Mouse (Mus musculus): Measurements from ENCODE around the gene Igsf3.
A peak's percentile ranks its signal among the peaks of the same experiment; 100 is the strongest.

The Igsf3 gene

DNA sequence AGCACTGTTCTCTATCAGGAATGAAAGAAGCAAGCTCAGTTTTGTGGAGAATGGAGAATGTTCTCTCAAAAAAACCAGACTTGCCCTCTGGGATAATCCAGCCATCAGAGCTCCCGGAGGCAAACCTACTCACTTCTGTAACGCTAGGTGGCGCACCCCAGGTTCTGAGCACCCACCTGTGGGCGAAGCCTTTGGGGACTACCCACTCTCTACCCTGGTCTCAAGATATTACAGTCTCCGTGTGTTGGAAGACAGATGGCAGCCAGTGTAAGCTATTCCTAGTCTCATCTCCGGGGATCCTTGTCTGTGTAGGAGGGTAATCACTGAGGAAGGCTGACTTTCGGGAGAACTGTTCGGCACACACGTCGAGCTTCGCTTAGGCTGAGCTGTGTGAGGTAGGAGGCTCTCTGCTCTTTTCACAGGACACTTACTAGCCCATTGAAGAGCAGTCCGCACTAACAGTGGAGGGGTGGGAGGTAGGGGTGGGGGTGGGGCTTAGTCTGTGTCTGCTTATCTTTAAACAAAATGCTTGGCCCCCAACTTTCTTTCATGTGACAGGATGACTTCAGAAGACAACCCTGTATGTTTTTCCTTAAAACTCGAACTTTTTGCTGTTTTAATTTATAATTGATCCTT is 4.4 kb upstream of the Igsf3 start:
- DNase-seq (ENCODE audit: low spot score), result peak; percentile 55

DNA sequence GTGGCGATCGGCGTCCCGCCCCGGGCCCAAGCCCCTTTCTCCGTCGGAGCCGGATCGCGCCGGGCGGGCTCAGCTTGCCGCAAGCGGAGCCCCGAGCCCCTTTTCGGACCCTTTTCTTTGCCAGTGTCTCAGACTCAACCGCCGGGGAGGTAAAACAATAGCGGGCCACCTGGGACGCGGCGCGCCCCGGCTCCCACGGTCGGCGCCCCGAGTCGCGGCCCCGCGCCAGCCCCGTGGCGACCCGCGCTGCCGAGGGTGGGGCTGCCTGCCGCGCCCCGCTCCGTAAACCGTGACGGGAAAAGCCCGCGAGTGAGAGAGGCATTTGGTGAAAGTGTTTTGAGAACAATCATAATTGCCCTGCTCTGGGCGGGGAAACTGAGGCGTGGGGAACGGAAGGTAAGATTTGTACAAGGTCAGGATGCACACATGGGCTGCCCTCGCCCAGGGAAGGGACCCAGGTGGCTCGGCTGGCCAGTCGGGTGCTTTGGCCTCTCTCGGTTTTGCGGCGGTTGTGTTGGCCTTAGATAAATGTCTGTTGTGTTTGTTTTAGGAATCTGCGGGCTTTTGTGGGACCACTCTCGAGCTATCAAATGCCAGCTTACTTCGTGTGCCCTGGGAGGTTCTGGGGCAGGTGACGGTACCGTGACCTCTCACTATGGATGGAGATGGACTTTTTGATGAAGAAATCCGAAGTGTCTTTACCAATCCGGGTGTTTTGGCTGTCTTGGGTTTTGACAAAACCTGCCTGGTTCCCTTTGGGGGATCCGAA is 557 bp downstream of the Igsf3 start:
- peak; percentile 21 for DNase-seq (ENCODE audit: low spot score)

DNA sequence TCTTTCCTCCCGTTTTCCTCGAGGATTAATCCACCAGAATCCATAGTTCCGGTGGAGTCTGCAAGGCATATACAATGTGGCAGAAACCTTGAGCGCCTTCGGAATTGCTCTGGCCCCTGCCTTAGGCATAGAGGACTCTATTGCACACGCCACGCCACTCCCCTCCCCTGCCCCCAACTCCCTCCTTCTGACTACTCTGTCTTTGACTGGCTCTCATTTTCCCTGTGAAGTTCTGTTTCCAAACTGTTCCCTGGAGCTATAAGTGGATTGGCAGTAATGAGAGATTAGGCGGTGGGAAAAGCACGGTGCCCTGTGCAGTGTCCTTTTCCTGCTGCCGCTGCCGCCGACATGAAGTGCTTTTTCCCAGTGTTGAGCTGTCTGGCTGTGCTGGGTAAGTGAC is 1.2 kb downstream of the Igsf3 start:
- no peak for DNase-seq (ENCODE audit: low spot score)

DNA sequence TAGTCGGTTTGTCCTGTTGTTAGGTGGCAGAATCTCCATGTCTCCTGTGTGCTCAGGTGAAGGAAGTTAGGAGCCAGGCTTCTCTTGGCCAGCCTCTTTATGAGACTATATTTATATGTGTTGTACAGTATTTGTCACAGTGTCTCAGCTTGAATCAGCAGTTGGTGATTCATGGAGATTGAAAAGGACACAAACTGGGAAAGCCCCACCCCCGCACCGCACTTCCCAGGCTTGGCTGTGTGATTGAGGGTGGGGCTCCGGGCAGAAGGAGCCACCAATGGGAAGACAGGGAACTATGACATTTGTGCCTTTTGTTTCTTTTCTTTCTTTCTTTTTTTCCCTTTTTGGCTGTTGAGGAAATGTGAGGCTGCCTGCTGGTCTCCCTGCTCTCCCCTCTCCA is 2.9 kb downstream of the Igsf3 start:
- no peak for DNase-seq (ENCODE audit: low spot score)

DNA sequence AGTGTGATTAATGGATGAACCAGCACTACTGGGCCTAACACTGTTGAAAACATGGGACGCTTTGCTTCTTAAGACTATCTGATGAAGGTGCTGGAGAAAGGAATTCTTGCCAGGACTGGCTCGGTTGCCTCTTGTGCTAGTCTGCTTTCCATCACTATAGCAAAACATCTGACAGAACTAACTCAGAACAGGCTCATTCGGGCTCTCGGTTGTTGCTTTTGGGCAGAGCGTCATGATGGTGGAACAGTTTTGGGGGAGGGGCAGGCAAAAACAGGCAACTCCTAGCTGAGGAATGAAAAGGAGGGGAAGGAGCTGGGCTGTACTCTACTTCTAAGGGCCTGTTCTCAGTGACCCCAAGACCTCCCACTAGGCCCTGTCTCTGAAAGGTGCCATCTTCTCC is 4.8 kb downstream of the Igsf3 start:
- DNase-seq (ENCODE audit: low spot score), result no peak

DNA sequence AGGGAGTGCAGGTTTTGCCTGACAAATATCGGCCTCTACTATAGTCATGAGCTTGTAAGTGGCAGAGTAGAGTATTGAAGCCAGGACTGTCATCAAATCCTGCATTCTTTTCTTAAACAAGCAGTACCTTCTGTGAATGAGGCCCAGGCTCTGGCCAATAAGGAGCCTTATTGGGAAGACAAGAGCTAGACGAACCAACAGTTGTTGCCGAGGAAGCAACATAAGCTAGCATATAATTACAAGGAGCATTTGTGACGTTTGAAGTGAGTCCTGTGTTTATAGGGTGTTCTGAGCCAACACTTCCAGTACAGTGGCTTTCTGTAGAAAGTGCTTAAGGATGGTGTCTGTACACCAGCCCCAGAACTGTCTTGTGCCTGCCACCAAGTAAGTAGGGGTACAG is 5.9 kb downstream of the Igsf3 start:
- DNase-seq (ENCODE audit: low spot score), result no peak

DNA sequence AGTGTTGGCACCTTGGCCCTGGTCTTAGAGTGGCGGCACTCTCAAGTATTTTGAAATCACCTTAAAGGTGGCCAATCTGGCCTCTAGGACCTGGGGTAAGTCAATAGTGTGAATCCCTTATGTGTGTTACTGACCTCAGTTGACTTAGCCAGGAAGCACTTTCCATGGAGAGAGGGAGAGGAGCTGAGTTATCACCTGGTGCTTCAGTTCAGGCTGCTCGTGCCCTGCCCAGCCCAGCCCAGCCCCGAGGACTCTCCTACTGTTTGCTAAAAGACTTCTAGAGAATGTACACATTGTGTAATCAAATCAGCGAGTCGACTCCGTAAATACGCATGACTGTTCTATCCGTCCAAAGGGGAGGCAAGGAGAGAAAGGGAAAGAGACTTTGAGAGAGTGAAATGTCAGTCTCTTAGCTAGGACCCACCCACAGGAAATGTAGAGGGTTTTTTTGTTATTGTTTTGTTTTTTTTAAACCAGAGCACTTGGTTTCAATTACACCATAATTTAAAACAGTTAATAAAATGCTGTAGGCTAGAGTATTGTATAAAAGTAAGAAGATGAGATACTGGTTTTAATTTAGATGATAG is 9.6 kb downstream of the Igsf3 start:
- DNase-seq (ENCODE audit: low spot score), result no peak

DNA sequence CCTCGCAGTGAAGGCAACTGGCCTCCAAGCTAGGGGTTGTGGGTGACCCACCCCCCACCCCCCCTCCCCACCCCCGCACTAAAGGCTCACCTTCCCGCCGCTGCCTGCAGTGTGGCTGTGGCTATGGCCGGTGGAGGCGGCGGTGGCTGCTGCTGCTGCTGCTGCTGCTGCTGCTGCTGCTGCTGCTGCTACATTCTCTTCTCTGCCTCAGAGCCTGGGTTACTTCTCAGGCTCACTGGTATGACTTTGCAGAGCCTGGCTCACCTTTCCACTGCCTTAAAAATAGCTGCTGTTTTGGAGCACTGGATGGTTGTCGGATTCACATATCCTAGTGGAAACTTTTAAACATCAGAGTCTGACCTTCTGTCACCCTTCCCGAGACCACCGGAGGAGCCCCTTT is 11.0 kb downstream of the Igsf3 start:
- no peak for DNase-seq (ENCODE audit: low spot score)

DNA sequence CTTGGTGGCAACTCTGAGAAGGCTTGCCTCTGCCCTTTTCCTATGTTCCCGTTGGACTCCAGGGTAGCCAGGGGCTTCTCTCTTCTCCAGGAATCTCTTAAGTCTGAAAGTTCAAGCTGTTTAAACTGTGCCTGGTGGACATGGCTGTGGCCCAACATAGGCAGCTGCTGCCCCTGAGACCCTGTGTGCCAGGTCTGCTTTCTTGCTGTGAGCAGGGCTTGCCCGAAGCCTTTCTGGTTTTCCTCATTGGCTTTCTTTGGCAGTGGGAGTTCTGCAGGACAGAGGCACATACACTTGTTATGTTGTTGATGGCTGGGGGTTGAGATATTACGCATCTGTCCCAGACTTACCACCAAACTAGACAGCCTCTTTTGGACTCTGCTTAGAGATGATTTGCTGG is 12.7 kb downstream of the Igsf3 start:
- DNase-seq (ENCODE audit: low spot score), result no peak

DNA sequence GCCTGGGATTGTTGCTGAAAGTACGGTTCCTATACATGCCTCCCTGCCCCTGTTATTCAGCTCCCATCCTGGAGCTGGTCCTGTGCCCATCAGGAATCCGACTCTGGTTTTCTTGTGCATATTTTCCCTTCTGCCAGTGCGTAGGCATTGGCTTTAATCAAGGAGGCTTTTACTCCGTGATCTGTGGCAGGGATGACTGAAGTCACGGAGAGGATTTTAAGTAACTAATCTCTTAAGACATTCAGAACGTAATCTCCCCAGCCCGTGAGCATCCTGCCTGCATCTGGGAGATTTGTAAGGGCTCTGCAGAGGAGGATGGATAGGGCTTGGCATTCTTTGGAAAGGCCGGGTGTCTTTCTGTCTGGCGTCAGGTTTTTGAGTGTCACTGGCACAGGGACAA is 13.6 kb downstream of the Igsf3 start:
- DNase-seq (ENCODE audit: low spot score), result no peak

DNA sequence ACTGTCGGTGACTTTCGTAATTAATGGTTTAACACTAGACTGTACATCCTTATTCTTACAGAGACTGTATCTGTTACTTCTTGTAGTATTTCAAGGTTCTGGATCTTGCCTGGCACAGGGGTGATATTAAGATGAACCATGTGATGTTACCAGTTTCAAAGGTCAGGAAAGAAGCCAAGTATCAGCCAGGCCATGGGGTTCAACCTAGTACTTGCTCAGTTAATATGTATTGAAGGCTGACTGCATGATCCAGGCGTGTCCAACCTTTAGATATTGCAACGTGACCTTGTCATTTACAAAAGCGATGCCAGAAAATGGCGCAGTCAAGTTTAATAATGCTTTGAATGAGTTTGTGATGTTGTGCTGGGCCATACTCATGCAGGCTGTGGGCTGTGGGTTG is 15.1 kb downstream of the Igsf3 start:
- no peak for DNase-seq (ENCODE audit: low spot score)

DNA sequence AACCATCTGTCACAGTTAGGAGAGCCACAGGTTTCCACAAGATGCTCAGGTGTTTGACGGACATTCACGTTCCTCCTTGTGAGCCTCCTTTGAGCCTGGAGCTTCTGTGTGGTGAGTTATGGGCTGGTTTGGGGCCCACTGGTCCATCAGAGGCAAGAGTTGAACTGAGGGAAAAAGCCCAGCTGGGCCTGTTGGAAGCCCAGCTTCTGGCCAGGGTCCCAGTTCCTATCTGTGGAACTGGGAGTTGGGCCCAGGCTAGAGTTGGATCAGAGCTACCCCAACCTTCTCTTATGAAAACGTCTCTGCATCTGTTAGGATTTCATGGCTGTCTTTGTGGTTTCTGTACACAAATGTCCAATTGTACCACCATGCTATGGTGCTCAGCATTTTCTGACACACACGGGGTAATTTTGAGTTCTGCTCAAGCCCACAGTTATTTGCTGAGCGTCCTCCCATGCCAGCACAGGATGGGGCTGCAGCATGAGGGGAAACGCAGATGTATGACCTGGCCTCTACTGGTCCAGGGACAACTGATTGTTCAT is 16.3 kb downstream of the Igsf3 start:
- no peak for DNase-seq (ENCODE audit: low spot score)

DNA sequence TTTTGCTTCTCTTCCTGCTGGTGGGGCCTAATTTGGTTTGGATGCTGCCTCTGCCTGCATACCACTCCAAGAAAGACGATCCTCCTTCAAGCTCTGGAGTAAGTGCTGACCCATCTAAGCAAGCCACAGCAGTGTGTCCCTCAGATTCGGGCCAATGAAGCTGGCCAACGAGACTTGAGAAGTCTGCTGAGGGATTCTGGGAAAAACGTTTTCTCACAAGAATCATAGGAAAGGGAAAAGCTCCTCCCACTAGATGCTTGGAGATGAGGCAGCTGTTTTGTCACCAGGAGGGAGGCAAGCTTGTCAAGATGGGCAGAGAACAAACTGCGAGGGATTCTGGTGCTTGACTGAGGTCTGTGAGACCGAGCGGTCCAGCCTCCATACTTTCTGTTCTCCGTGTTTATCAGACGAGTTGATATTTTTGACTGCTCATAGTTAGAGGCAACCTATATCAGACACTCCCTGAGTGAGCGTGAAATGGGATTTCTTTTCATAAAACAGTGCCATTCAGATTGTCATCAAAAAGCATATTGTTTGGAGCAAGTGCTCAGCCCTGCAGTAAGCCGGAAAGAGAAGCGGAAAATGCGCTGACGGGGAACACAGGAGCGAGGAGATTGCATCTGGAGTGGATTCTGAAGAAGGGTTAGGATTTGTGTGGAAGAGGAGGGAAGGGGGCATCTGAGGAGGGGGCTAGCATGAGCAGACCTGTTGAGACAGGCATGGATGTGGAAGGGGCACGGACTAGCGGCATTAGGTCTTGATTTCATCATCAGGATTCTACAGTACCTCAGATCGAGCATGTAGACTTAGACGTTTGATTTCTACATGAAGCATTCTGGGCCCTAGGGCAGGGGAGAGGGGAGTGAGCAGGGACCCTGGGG is 17.0 kb downstream of the Igsf3 start:
- no peak for DNase-seq (ENCODE audit: low spot score)

DNA sequence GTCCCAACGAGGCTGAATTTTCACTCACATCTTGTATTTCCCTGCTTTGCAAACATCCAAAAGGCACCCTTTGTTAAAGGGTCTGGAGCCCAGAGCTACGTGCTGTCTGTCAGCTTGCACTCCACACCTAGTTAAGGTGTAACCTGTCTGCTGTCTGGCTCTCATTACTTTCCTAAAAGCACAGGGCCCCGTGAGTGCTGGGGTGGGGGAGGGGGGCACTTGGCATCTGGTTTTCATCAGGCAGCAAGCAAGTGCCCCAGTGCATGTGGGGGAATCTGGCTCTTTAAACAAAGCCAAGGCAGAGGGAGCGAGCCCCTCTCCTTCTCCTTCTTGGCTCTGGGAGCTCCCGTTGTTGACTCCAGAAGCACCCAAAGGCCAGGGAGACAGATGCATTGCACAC is 18.5 kb downstream of the Igsf3 start:
- DNase-seq (ENCODE audit: low spot score), result no peak

DNA sequence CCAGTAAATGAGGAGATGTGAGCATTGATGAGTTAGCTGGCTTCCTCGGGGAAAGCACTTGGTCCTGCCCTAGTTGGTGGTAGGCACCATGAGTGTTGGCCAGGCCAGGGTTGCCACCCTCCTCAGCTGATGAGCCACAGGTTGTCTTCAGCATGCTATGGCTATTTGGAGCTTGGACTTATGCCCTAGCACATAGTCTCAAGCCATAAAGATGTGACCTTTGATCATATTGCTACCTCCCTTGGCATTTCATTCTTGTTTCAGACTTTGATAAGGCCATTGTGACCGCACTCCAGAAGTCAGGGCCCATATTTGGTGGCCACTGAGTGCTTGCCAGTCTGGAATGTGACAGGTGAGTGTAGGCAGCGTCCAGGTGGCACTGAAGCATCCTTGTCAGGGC is 19.2 kb downstream of the Igsf3 start:
- DNase-seq (ENCODE audit: low spot score), result no peak

DNA sequence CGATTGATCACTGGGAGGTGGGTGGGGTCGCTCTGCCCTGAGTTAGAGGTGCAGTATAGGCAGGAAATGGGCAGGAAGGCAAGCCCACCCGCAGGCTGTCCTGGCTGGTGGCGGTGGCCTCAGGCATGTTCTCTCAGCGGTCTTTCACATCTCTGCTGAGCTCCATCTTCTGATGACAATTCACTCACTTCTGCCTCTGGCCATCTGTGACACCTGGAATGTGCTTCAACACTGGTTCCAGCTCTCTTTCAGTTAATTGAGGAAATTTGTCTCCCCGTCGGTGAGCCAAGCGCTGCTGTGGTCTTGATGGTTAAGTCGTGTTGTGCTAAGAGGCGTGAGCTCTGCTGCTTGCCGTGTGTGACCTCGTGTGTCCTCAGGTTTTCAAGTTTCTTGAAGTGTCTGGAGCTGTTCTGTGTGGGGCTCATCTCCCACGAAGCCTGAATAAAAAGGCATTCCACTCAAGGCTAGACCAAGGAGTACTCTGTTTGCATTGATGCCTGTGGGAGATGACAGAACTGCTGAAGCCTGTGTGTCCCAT is 19.9 kb downstream of the Igsf3 start:
- no peak for DNase-seq (ENCODE audit: low spot score)

DNA sequence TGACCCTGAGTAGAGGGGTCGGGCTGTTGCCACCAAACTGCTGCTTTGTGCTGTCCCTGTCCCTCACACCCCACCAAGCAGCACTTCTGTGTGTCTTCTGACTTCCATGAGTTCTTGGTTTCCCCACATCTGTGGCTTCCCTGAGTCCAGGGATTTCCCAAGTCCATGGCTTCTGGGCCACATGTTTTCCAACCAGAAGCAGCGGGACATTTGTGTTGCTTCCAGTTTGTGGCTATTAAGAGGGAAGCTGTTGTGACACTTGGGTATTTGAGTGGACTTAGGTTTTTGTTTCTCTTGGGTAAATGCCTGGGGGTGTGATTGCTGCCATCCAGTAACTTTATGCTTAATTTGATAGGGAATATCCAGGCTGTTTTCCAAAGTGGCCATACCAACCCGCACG is 20.5 kb downstream of the Igsf3 start:
- DNase-seq (ENCODE audit: low spot score), result no peak

DNA sequence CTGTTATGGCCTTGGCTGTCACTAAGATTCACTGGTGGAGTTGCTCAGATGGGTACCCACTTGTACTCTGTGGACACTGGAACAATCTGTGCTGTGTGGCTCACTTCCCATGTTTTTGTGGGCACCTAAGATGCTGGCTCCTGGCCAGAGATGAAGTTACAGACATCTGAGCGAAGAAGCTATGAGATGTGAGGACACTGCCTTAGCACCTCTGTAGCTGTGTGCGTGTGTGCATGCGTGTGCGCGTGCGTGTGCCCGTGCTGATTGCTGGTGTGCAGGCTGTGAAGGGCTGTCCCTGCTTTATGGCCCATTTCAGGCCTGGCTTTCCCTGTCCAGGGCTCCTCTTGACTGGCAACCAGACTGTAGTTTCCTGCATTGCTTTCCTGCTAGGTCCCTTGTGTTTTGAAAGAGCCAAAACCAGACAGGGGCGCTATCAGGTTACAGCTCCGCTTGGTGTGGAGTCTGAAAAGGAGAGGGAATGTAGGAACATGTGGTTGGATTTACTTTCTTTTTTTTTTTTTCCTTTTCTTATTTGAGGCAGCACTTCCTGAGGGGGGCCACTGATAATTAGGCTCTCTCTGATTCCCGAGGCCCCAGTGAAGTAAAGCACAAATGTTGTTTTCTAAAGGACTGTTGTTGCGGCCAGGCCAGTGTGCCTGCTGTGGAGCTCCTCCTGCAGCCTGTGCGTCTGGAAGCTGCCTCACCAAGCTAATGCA is 21.3 kb downstream of the Igsf3 start:
- no peak for DNase-seq (ENCODE audit: low spot score)

DNA sequence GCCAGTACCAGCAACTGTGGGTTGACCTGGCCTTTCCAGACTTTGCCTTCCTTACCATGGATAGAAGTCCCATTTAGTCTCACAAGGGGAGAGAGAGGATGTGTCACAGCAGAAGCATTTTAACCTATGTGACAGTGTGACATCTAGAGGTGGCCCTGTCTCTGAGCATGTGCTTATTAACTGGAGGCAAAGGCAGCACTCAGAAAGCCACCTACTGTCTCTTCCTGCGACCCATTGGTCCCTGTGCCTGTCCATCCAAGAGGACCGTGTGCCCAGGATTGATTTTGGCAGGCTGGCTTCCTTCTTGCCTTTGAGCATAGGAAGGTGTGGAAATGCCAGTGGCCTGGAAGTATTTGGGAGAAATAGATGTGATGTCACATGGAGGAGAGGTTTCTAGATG is 22.0 kb downstream of the Igsf3 start:
- DNase-seq (ENCODE audit: low spot score), result no peak

DNA sequence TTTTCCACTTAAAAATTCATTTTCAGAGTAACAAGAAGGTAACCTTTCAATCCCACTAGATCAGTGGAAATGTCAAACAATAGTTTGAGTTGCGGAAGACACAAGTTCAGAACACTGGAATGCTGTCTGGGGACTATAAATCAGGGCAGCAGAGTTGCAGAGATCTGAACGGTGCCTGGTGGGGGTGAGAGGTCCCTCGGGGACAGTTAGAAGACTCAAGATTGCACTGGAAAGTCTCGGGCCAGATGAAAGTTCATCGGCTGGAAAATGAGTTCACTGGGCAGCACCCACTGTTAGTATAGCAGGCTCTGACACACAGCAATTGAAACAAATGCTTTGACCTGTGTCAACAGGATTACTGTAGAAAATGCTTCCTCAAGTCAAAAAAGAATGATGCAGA is 24.6 kb downstream of the Igsf3 start:
- DNase-seq (ENCODE audit: low spot score), result no peak

DNA sequence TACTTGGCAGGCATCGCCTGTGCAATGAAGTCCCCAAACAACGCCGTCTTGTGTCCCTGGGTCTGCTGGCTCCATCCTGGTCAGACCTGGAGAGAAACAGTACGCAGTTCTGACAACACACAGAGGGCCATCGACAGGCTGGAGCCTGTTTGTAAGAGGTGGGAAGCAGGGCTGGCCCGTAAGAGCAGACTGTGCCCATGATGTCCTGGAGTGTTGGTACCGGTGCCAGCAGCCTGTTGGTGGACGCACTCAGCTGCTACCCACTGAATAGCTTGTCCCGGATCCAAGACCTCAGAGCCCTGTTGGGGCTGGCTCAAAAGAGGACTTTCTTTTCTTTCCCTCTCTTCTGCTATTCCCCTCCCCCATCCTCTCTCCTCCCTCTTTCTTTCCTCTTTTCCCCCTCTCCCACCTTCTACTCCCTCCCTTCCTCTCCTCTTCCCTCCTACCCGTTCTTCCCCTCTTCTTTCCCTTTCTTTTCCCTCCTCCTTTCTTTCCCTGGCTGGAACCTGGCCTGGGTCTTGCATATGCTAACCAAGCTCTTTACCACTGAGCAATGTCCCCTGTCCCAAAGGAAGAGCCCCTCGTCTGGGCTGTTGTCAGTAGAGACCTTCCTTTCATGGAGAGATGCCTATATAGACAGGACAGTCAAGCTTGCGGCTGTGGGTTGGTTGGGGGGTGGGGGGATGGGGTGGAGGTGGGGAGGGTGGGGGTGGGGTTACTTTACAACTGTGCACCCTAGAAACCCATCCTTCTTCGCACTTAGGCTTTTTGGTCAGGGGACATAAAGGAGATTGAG is 27.9 kb downstream of the Igsf3 start:
- DNase-seq (ENCODE audit: low spot score), result no peak

Data from spleen, adult 12 weeks (tissue).